Mouse (Mus musculus) cerebellum, adult 2 months (tissue): ENCODE measurements around the gene Dgke. TPM values are rescaled to one million over a fixed set of nuclear protein-coding genes. Genes with fewer than 3 reads are reported as not detected.

Experiments
- DNase-seq, 2 experiments: peaks; one replicate each; pipeline ENCODE4 v3.0.0; 2021
- H3K27ac ChIP-seq: fragments of 200-500 bp; 2 replicates; pipeline ENCODE4 v1.5.1; 2012; ENCODE audit warnings: low read length, control low read depth, inconsistent platforms; ENCODE audit not compliant: insufficient read depth
- H3K27me3 ChIP-seq: fragments of 200-500 bp; 2 replicates; pipeline ENCODE4 v1.6.1; 2012; ENCODE audit warnings: inconsistent platforms, mild to moderate bottlenecking, low read length, moderate library complexity; ENCODE audit not compliant: control insufficient read depth, insufficient read depth
- H3K4me1 ChIP-seq: fragments of 200-500 bp; 2 replicates; pipeline ENCODE4 v1.6.1; 2011; ENCODE audit warnings: low read length; ENCODE audit not compliant: control insufficient read depth, insufficient read depth
- H3K4me3 ChIP-seq: fragments of 200-500 bp; replicated peaks from 2 replicates; pipeline ENCODE3; 2011; ENCODE audit warnings: mild to moderate bottlenecking, low read depth, low read length, control low read depth; ENCODE audit not compliant: insufficient read depth
- CTCF ChIP-seq: fragments of 200-500 bp; IDR thresholded peaks from 2 replicates; pipeline ENCODE4 v1.5.1; 2011; ENCODE audit warnings: low read depth, mild to moderate bottlenecking, control low read depth, low read length, moderate library complexity, borderline replicate concordance; ENCODE audit not compliant: insufficient read depth
- POLR2A ChIP-seq: fragments of 200-500 bp; IDR thresholded peaks from 2 replicates; pipeline ENCODE4 v1.6.1; 2011; ENCODE audit warnings: low read length, control low read depth, borderline replicate concordance; ENCODE audit not compliant: insufficient read depth
- WGBS: fragments of 180-500 bp; shearing (Covaris S2); methylation state at CpG from one replicate; pipeline ENCODE4 v1.1.7; 2018; 5-methylcytosine and 5-hydroxymethylcytosine counted together
- polyA plus RNA-seq: library from polyadenylated mRNA; depleted of rRNA; stranded (reverse); fragments of >200 nt; gene quantifications from 2 replicates; pipeline ENCODE4 v1.2.3, GENCODE M21; 2012; rRNA removed

The Dgke gene
- polyA plus RNA-seq: 34.0 and 39.5 TPM in 2 replicates

DNA sequence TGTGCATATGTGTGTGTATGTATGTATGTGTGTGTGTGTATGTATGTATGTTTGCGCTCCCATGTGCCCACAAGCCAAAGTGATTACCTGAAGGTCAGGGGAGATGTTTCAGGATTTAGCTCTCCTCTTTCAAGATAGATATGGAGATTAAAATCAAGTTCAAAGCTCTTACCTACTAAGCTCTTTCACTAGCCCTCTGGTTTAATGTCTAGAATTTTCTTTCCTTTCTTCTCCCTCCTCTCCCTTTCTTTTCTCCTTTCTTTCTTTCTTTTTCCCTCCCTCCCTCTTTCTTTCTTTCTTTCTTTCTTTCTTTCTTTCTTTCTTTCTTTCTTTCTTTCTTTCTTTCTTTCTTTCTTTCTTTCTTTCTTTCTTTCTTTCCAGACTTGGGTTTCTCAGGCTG is at the start of gene Dgke:
Dgke (minus strand) TSS at position 101 of the 400 bp plus-strand sequence.
- no peak within 1 kb of the TSS for H3K27ac ChIP-seq
- H3K4me3 ChIP-seq: no peak within 1 kb of the TSS
- H3K27me3 ChIP-seq: no peaks in the 10 kb centered on the region
- WGBS: 95% methylated on average over 1 of the region's 1 CpGs
- H3K4me1 ChIP-seq: no peaks in the 10 kb centered on the region
- TF ChIP-seq CTCF: no peak
- no peak for TF ChIP-seq POLR2A
- DNase-seq: no peak

DNA sequence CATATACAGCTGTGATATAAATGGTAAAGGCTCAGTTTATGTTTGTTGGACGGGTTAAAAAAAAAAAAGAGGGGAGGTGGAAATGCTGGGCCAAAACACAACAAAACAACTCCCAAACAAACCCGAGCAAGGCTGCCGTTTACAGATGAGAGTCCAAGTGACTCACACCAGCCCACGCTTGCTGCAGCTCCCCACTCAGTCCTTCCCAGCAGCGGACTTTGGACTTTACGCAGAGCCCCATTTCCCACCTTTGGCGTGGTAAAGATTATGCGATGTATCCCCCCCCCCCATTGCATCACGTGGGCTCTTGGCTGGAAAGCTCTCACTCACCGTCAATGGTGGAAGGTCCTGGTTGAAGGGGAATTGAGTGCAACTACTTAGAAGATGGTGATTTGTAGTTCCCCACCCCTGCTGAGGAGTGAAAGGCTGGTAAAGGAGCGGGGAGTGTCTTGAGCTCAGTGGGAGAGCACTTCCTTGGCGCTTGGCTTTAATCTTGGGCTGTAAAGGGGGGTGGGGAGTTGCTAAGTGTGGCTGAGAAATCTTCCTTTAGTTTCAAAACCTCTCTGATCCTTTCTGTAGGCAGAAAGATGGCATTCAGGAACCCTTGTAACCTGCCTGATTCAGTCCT is 40.6 kb upstream of the Dgke start:
- Histone ChIP-seq H3K27me3 (no peaks in the 10 kb centered on the region), H3K4me3 (no peak overlapping the region), H3K4me1 (no peaks in the 10 kb centered on the region), H3K27ac (no peak overlapping the region)
- no peak for TF ChIP-seq CTCF
- TF ChIP-seq POLR2A: no peak
- no peak for DNase-seq
- whole genome bisulfite sequencing: 38% methylated on average over 12 of the region's 12 CpGs

DNA sequence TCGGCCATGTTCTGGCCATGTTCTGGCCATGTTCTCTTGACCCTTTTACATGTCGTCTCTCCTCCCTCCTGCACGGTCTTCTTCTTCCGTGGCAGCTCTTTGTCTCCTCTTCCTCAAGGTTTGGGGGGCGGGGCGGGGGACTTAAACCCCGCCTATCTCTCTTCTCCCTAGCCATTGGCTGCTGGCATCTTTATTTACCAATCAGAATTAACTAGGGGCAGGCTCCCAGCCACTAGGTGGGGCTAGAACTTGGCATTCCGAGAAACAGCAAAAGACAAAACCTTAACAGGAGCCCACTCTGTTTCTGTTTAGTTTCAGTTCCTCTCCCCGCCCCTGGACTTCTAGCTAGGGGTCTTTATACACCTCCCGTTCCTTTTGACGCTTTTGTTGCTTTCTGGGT is 39.2 kb upstream of the Dgke start:
- 84% methylated on average over 11 of the region's 11 CpGs for whole genome bisulfite sequencing
- Histone ChIP-seq H3K4me1 (no peaks in the 10 kb centered on the region), H3K27me3 (no peaks in the 10 kb centered on the region), H3K4me3 (no peak overlapping the region), H3K27ac (no peak overlapping the region)
- no peak for TF ChIP-seq CTCF
- DNase-seq: no peak

DNA sequence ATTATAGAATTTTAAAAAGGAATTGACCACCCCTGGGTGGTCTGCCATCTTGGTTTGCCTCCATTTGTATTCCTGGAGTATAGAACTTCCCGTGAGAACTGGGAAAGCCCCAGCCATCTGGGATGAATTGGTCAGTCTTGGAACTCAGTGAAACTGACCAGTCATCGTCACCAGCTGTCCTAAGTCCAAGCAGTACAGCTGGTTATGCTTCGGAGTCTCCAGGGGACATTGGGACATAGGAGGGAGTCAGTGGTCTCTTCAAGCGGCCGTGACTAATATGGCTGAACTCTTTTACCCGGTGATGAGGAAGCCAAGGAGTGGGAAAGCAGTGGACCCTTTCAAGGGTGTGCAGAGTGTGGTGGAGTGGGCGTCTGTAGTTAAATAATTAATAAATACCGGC is 38.6 kb upstream of the Dgke start:
- H3K4me1 ChIP-seq: no peaks in the 10 kb centered on the region
- no peak for TF ChIP-seq POLR2A
- no peak for TF ChIP-seq CTCF
- no peak for DNase-seq
- H3K4me3 ChIP-seq: no peak overlapping the region
- H3K27ac ChIP-seq: no peak overlapping the region
- no peaks in the 10 kb centered on the region for H3K27me3 ChIP-seq
- 86% methylated on average over 8 of the region's 8 CpGs for WGBS

DNA sequence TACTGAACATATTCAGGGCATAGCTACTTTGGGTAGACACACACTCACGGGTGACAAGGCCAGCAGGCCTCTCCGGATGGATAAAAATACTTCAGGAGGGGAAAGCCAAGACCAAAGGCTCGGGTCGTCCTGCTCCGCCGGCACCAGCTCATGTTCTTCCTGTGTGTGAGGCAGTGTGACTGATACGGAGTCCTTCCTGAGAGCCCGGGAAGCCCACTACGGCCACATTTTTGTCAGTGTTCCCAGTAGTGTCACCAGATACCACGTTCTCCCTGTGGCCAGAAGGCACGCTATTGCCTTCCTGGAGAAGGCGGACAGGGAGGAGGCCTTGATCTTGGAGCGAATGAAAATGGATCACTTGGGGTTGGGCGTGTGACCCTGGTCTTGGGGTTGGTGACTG is 36.5 kb upstream of the Dgke start:
- H3K27me3 ChIP-seq: no peaks in the 10 kb centered on the region
- H3K4me1 ChIP-seq: no peaks in the 10 kb centered on the region
- no peak for DNase-seq
- TF ChIP-seq CTCF (no peak), POLR2A (no peak)
- H3K27ac ChIP-seq: no peak overlapping the region
- WGBS: 89% methylated on average over 14 of the region's 14 CpGs
- H3K4me3 ChIP-seq: no peak overlapping the region

DNA sequence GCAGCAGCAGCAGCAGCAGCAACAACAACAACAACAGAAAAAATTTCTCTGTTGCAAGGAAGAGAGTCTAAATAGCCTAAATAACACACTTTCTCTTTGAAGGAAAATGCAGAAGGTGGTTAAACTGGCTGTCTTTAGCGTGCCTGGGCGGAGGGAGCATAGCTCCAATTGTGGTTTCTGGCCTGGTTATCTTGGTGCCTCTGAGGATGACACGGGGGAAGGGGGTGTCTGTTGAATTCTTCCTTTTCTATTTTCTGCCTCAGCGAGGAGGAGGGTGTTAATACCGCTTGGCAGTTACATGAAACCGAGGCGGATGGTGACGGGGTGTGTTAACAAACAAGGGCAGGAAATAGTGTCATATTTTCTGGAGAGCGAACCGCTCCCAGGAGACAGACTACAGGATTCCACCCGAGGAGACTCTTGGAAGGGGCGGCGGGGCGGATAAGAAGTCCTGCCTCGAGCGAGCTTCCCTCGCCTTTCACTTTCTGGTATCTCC is 34.2 kb upstream of the Dgke start:
- Histone ChIP-seq H3K27me3 (no peaks in the 10 kb centered on the region), H3K27ac (no peak overlapping the region), H3K4me1 (no peaks in the 10 kb centered on the region), H3K4me3 (peak overlapping the region; percentile 51)
- WGBS: 8% methylated on average over 17 of the region's 17 CpGs
- peak in 1 of 2 experiments; percentile 22 for DNase-seq
- TF ChIP-seq CTCF: no peak
- TF ChIP-seq POLR2A: no peak

DNA sequence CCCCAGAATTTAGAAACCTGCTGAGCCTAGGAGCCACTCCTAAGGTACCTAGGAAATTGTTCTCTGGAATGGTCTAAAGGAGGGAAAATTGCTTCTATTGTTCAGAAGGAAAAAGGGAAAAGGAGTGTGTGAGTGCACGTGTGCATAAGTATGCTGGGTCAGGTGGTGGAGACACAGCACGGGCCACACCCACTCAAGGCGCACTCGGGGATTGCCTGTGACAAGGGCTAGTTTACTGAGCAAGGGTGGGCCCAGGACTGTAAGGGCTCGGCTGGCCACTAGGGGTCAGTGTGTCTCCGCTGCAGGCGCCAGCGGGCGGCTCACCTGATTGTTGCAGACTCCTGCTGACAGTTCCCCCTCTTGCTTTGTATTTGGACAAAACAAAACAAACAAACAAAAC is 33.8 kb upstream of the Dgke start:
- no peaks in the 10 kb centered on the region; the same call in 1 of the 2 replicates for H3K4me1 ChIP-seq
- H3K27me3 ChIP-seq: no peaks in the 10 kb centered on the region
- TF ChIP-seq POLR2A (no peak), CTCF (peak; percentile 95)
- H3K4me3 ChIP-seq: peak overlapping the region; percentile 51
- WGBS: under 1% methylated on average over 9 of the region's 9 CpGs
- H3K27ac ChIP-seq: no peak overlapping the region
- DNase-seq: peak; percentile 82 to 88

DNA sequence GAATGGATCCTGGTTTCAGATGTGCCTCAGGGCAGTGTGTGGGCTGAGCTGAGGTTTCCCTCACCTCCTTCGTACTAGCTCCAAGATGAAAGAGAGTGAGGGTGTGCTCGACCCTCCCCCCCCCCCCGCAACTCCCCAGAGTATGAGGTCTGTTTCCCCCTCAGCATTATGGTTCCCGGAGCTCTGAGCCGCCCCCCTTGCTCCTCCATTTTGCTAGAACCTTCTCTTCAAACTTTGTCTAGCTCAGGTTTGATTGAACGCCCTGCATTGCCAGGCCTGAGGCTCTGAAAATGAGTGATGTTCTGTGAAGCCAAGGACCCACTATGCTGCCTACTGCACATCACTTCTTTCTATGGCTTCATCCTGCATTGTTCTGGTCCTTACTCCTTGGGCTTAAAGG is 32.3 kb upstream of the Dgke start:
- WGBS: 79% methylated on average over 6 of the region's 6 CpGs
- TF ChIP-seq CTCF: no peak
- DNase-seq: no peak

More for the DNA sequence above, 32.3 kb upstream of the Dgke start:
- H3K27ac ChIP-seq: no peak overlapping the region
- no peak overlapping the region for H3K4me3 ChIP-seq
- H3K4me1 ChIP-seq: no peaks in the 10 kb centered on the region; the same call in 1 of the 2 replicates
- H3K27me3 ChIP-seq: no peaks in the 10 kb centered on the region
